Mouse (Mus musculus) lung, embryonic 14.5 days (tissue): Measurements from ENCODE around the gene Prss56. TPM values are rescaled to one million over a fixed set of nuclear protein-coding genes. Genes with fewer than 3 reads are reported as not detected.

ENCODE experiments used
- ATAC-seq: fragments of 200-750 bp; cut with Nextera tagmentation; 2 replicates; pipeline ENCODE4 v1.8.0; 2017; ENCODE audit warnings: mild to moderate bottlenecking, moderate TSS enrichment, moderate library complexity; ENCODE audit not compliant: insufficient read depth
- DNase-seq: peaks from one replicate; pipeline ENCODE4 v3.0.0-alpha.2; 2015
- H3K27ac ChIP-seq: fragments of 300-500 bp; sonication (generic); 2 replicates; pipeline ENCODE4 v1.5.1; 2014; ENCODE audit warnings: low read depth, mild to moderate bottlenecking, moderate library complexity
- H3K27me3 ChIP-seq: fragments of 300-500 bp; sonication (generic); 2 replicates; pipeline ENCODE4 v1.6.1; 2014; ENCODE audit warnings: low read length, control low read depth; ENCODE audit not compliant: insufficient read depth
- H3K36me3 ChIP-seq: fragments of 300-500 bp; sonication (generic); 2 replicates; pipeline ENCODE4 v1.6.1; 2014; ENCODE audit warnings: control low read depth; ENCODE audit not compliant: insufficient read depth
- H3K4me1 ChIP-seq: fragments of 300-500 bp; sonication (generic); 2 replicates; pipeline ENCODE4 v1.6.1; 2014; ENCODE audit warnings: antibody characterized with exemption, control low read depth; ENCODE audit not compliant: insufficient read depth
- H3K4me2 ChIP-seq: fragments of 300-500 bp; sonication (generic); 2 replicates; pipeline ENCODE4 v1.6.1; 2014; ENCODE audit warnings: mild to moderate bottlenecking
- H3K4me3 ChIP-seq: fragments of 300-500 bp; sonication (generic); 2 replicates; pipeline ENCODE4 v1.5.1; 2014; ENCODE audit warnings: low read depth, low read length
- H3K9ac ChIP-seq: fragments of 300-500 bp; sonication (generic); 2 replicates; pipeline ENCODE4 v1.6.1; 2014
- H3K9me3 ChIP-seq: fragments of 300-500 bp; sonication (generic); 2 replicates; pipeline ENCODE4 v1.6.1; 2016; ENCODE audit warnings: low read depth, low read length, control low read depth
- CTCF ChIP-seq: IDR thresholded peaks from 2 replicates; pipeline ENCODE4 v1.5.1; 2016; ENCODE audit warnings: antibody characterized with exemption, low read depth
- WGBS: fragments of 180-500 bp; shearing (Covaris S2); extraction: QIAGEN DNeasy Blood & Tissue Kit; methylation state at CpG from one replicate; pipeline ENCODE4 v1.1.7; 2014; 5-methylcytosine and 5-hydroxymethylcytosine counted together
- polyA plus RNA-seq: library from polyadenylated mRNA; unstranded; fragments of >200 nt; fragmentation: Nextera tagmentation; extraction: Ambion mirVana; gene quantifications from 2 replicates; pipeline ENCODE4 v1.2.1, GENCODE M21; 2014

Gene Prss56
- polyA plus RNA-seq: not detected in 2 replicates

DNA sequence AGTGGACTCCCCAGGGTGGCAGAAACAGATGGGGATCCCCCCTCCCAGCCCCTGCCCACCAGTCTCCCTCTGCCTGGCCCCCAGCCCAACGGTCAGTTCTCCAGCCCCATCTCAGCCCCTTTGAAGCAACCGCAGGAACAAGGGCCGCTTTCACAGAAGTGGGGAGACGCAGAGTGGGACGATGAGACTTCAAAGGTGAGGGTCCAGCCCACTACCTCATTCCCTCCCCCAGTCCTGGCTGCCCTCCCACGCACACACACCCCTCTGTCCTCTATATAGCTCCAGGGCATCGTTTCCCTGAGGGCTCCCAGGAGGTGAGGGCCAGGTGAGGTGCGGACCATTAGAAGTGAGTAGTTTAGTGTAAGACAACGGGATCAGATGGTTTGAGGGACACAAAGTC lies at the start of gene Prss56:
Prss56 (plus strand) TSS at position 301 of the 400 bp plus-strand sequence.
- Histone ChIP-seq H3K9me3 (no peaks in the 10 kb centered on the region), H3K27ac (no peak within 1 kb of the TSS), H3K4me2 (no peak within 1 kb of the TSS), H3K36me3 (no peaks in the 10 kb centered on the region), H3K9ac (no peak within 1 kb of the TSS), H3K4me3 (no peak within 1 kb of the TSS), H3K4me1 (no peaks in the 10 kb centered on the region), H3K27me3 (peaks cover 48% of the 10 kb centered on the region)
- no peak for TF ChIP-seq CTCF
- 44% methylated on average over 9 of the region's 9 CpGs for WGBS
- DNase-seq (no peak), ATAC-seq (no peak)

DNA sequence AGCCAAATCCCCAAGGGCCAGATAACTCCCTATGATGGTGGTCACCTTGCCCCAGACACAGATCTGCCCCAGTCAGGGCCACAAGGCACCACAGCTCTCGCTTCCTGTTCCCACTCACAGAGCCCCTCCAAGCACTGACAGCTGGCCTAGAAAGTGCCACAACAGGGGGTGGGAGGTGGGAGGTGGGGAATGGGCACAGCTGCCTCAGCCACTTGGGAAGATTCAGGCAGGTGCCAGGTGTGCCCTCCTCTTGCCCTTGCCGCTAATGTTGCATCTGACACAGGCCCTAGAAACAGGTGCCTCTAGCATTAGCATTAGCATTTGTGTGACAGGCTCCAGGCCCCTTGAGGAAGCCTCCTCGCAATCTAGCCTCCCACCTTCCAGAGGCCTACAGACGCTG lies 41.6 kb upstream of the Prss56 start:
- ATAC-seq: no peak
- H3K36me3 ChIP-seq: no peaks in the 10 kb centered on the region
- no peak overlapping the region for H3K9ac ChIP-seq
- H3K4me3 ChIP-seq: no peak overlapping the region
- whole genome bisulfite sequencing: 84% methylated on average over 4 of the region's 4 CpGs
- no peak overlapping the region for H3K4me2 ChIP-seq
- no peak for DNase-seq
- no peaks in the 10 kb centered on the region for H3K9me3 ChIP-seq
- H3K27me3 ChIP-seq: no peaks in the 10 kb centered on the region
- H3K4me1 ChIP-seq: no peaks in the 10 kb centered on the region
- no peak for TF ChIP-seq CTCF
- H3K27ac ChIP-seq: no peak overlapping the region

DNA sequence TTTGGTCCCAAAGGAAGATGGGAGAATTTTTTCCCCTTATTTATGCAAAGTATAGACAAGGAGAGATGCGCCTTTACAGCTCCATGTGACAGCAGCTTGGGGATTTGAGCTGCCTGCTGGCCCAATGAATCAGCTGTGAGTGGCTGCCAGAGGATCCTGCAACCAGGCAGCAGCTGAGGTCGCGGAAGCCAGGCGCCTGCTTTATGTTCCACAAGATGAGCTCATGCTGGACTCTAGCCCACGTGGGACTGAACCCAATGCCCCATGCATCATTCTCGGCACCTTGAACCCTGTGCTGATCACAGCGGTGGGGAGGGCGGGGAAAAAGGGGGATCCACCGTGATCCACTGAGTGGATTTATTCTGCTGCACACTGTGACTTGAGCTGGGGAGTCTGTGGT lies 40.7 kb upstream of the Prss56 start:
- no peak for TF ChIP-seq CTCF
- Histone ChIP-seq H3K9ac (no peak overlapping the region), H3K4me1 (no peaks in the 10 kb centered on the region), H3K9me3 (no peaks in the 10 kb centered on the region), H3K27me3 (no peaks in the 10 kb centered on the region), H3K4me2 (no peak overlapping the region), H3K36me3 (no peaks in the 10 kb centered on the region), H3K27ac (no peak overlapping the region), H3K4me3 (no peak overlapping the region)
- ATAC-seq (no peak), DNase-seq (no peak)
- whole genome bisulfite sequencing: 58% methylated on average over 9 of the region's 9 CpGs

DNA sequence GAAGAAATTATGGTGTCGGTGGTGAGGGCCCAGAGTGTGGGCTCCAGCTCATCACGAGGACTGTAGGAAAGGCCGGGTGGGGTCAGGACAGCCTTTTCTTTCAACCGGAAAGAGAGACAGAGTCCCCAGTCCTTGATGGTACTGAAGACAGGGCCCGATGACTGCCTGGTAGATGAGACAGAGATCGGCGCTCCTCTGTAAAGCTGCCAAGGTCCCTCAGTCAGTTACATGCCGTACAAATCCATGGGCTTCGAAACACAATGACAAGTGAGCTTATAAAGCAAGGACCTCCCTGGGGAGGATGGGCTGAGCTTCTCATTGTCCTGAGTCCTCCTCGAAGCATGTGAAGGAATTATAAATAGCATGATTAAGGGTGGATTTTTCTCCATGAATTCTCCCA lies 40.0 kb upstream of the Prss56 start:
- Histone ChIP-seq H3K27ac (no peak overlapping the region), H3K4me3 (no peak overlapping the region), H3K9me3 (no peaks in the 10 kb centered on the region), H3K9ac (no peak overlapping the region), H3K4me2 (no peak overlapping the region), H3K27me3 (no peaks in the 10 kb centered on the region), H3K4me1 (no peaks in the 10 kb centered on the region), H3K36me3 (no peaks in the 10 kb centered on the region)
- DNase-seq: no peak
- no peak for TF ChIP-seq CTCF
- no peak for ATAC-seq
- 75% methylated on average over 10 of the region's 10 CpGs for WGBS

DNA sequence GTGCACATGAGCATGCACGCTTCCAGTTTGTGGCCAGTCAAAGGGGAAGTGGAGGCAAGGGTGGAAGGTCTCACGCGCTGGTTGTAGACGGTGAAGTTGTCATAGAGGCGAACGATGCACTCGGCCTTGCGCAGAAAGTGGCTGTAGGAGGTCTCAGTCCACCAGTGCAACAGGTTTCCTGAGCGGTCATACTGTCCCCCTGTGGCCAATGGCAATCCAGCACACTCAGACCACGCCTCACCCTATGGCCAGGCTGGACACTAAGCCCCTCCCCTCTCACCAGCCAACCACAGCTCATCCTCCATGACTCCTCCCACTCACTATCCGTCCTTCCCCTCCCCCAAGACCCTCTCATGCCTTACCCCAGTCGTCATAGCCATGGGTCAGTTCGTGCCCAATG lies 33.7 kb upstream of the Prss56 start:
- H3K27me3 ChIP-seq: peaks cover 47% of the 10 kb centered on the region
- no peaks in the 10 kb centered on the region for H3K4me1 ChIP-seq
- no peak overlapping the region for H3K4me2 ChIP-seq
- H3K27ac ChIP-seq: no peak overlapping the region
- TF ChIP-seq CTCF: no peak
- H3K9me3 ChIP-seq: no peaks in the 10 kb centered on the region
- no peak overlapping the region for H3K4me3 ChIP-seq
- 28% methylated on average over 13 of the region's 13 CpGs for WGBS
- H3K36me3 ChIP-seq: no peaks in the 10 kb centered on the region
- H3K9ac ChIP-seq: no peak overlapping the region
- 0 out of 2 replicates have a peak, but pooled peaks have one; percentile 30 for ATAC-seq
- no peak for DNase-seq

DNA sequence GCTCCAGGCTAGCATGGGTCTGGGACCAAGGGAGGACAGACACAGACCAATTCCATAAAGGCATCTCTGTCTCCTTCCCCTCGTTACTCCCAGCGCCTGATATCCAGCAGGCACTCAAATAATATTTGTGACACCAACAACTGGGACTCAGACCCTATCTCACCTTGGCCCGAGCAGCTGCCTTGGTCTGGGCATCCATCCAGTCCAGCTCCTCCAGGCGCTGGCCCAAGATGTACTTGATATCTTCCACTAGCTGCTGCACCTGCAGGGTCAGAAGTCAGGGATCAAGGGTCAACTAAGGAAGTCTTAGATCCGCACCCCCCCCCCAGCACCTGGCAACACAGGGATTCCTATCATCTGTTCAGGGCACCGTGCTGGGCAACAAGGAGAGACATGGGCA lies 31.8 kb upstream of the Prss56 start:
- no peak overlapping the region for H3K9ac ChIP-seq
- no peak overlapping the region for H3K27ac ChIP-seq
- H3K9me3 ChIP-seq: no peaks in the 10 kb centered on the region
- H3K4me3 ChIP-seq: no peak overlapping the region
- H3K4me1 ChIP-seq: no peaks in the 10 kb centered on the region
- no peaks in the 10 kb centered on the region for H3K36me3 ChIP-seq
- no peak for TF ChIP-seq CTCF
- DNase-seq: no peak
- ATAC-seq: no peak
- peaks cover 66% of the 10 kb centered on the region for H3K27me3 ChIP-seq
- no peak overlapping the region for H3K4me2 ChIP-seq
- WGBS: 67% methylated on average over 6 of the region's 6 CpGs

DNA sequence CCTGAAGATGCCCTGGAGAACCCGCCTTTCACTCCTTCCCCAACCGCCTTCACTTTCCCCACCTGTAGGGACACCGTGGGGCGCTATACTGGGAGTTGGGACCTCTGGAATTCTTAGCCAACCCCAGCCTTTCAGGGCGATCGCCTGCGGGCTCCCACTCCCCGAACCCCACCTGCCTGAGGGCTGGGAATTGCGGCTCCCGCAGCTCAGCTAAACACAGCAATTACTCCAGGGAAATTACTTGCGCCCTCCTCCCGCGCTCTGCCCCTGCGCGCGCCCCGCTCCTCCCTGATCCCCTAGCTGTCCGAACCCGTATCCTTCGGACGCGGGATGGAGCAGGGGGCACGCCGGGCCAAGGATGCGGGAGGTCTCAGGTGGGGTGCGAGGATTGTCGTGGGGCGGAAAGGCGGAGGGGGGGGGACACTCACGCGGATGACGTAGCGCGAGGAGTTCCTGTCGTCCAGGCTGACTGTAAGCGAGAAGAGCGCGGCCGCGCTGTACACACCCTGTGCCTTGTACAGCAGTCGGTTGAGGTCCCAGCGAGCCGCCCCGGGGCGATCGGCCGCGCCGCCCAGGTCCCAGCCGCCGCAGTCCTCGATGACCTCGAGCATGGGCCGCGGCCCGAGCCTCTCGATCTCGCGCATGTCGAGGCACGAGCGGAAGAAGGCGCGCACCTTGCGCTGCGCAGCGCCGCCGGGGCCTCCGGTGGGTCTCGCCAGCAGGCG lies 29.2 kb upstream of the Prss56 start:
- WGBS: 1% methylated on average over 71 of the region's 72 CpGs
- DNase-seq: peak; percentile 17

More for the DNA sequence above, 29.2 kb upstream of the Prss56 start:
- Histone ChIP-seq H3K4me1 (no peaks in the 10 kb centered on the region), H3K9ac (no peak overlapping the region), H3K36me3 (no peaks in the 10 kb centered on the region), H3K27ac (no peak overlapping the region), H3K27me3 (peaks cover 93% of the 10 kb centered on the region), H3K4me2 (peak overlapping the region; percentile 56), H3K4me3 (peak overlapping the region; percentile 32), H3K9me3 (no peaks in the 10 kb centered on the region)
- TF ChIP-seq CTCF: no peak
- ATAC-seq: peak; percentile 21; the same call in 1 of the 2 replicates
